Mouse (Mus musculus) intestine, embryonic 14.5 days (tissue): ENCODE results near the gene Agpat3. TPM values are rescaled to one million over a fixed set of nuclear protein-coding genes. Genes with fewer than 3 reads are reported as not detected.

ENCODE experiments used
- ATAC-seq: fragments of 200-750 bp; cut with Nextera tagmentation; replicated peaks from 2 replicates; pipeline ENCODE4 v1.8.0; 2017; ENCODE audit warnings: low read depth, moderate number of reproducible peaks, moderate TSS enrichment, moderate library complexity; ENCODE audit not compliant: low FRiP score, low TSS enrichment
- DNase-seq: peaks from one replicate; pipeline ENCODE4 v3.0.0-alpha.2; 2018; ENCODE audit warnings: low spot score
- H3K27ac ChIP-seq: fragments of 300-500 bp; sonication (generic); 2 replicates; pipeline ENCODE4 v1.5.1; 2014; ENCODE audit warnings: low read depth, mild to moderate bottlenecking, control low read depth
- H3K27me3 ChIP-seq: fragments of 300-500 bp; sonication (generic); replicated peaks from 2 replicates; pipeline ENCODE4 v1.6.1; 2014; ENCODE audit warnings: low read length, control low read depth; ENCODE audit not compliant: control insufficient read depth, insufficient read depth
- H3K36me3 ChIP-seq: fragments of 300-500 bp; sonication (generic); 2 replicates; pipeline ENCODE4 v1.6.1; 2014; ENCODE audit warnings: low read length, control low read depth; ENCODE audit not compliant: control insufficient read depth, insufficient read depth
- H3K4me1 ChIP-seq: fragments of 300-500 bp; sonication (generic); replicated peaks from 2 replicates; pipeline ENCODE4 v1.6.1; 2014; ENCODE audit warnings: low read length, control low read depth, mixed read lengths; ENCODE audit not compliant: control insufficient read depth, insufficient read depth
- H3K4me2 ChIP-seq: fragments of 300-500 bp; sonication (generic); 2 replicates; pipeline ENCODE4 v1.6.1; 2014; ENCODE audit warnings: low read length
- H3K4me3 ChIP-seq: fragments of 300-500 bp; sonication (generic); 2 replicates; pipeline ENCODE4 v1.5.1; 2014; ENCODE audit warnings: low read depth, low read length, control low read depth, mixed read lengths
- H3K9ac ChIP-seq: fragments of 300-500 bp; sonication (generic); 2 replicates; pipeline ENCODE4 v1.6.1; 2014; ENCODE audit warnings: mild to moderate bottlenecking, low read length
- H3K9me3 ChIP-seq: fragments of 300-500 bp; sonication (generic); 2 replicates; pipeline ENCODE4 v1.6.1; 2016; ENCODE audit warnings: low read length, control low read depth; ENCODE audit not compliant: control insufficient read depth
- WGBS: fragments of 180-500 bp; shearing (Covaris S2); extraction: QIAGEN DNeasy Blood & Tissue Kit; methylation state at CpG from one replicate; pipeline ENCODE4 v1.1.7; 2014; 5-methylcytosine and 5-hydroxymethylcytosine counted together
- polyA plus RNA-seq: library from polyadenylated mRNA; unstranded; fragments of >200 nt; fragmentation: Nextera tagmentation; extraction: Ambion mirVana; gene quantifications from 2 replicates; pipeline ENCODE4 v1.2.1, GENCODE M21; 2014

Agpat3 gene
- polyA plus RNA-seq, 1 experiment from 2014 or later, result 59.2 TPM

DNA sequence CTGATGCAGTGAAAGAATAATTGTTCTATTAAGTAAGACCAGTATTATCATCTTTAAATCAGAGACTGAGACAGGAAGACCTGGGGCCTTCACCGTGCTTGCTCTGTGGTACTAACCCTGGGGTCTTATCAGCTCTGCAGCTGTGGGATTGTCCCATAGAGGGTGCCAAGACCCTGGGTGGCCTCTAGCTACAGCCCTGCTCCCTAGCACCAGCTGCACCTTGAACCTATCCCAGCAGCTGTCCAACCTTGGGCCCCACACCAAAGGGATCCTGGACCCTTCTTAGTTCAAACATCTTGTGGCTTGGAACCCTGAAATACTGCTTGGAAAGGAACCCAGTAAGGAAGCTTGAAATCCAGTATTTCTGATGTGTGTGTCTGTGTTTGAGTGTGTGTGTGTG is 37.1 kb downstream of the Agpat3 start:
- WGBS, result 65% methylated on average over 1 of the region's 1 CpGs
- no peak for ATAC-seq
- no peaks in the 10 kb centered on the region for H3K4me1 ChIP-seq

GRCm38 (mm10) chr10:78311886-78312635 is 40.2 kb downstream of the Agpat3 start:
- Histone ChIP-seq H3K27me3 (no peaks in the 10 kb centered on the region), H3K9ac (no peak overlapping the region), H3K27ac (no peak overlapping the region), H3K4me2 (no peak overlapping the region), H3K9me3 (no peaks in the 10 kb centered on the region), H3K4me3 (no peak overlapping the region), H3K4me1 (no peaks in the 10 kb centered on the region), H3K36me3 (peaks cover 8% of the 10 kb centered on the region; the same call in 1 of the 2 replicates)
- DNase-seq (no peak), ATAC-seq (0 out of 2 replicates have a peak, but pooled peaks have one; percentile 48)
- 70% methylated on average over 13 of the region's 13 CpGs for WGBS

More for the DNA sequence above, 37.1 kb downstream of the Agpat3 start:
- no peak for DNase-seq
- Histone ChIP-seq H3K4me2 (no peak overlapping the region), H3K9me3 (no peaks in the 10 kb centered on the region), H3K9ac (no peak overlapping the region), H3K27me3 (no peaks in the 10 kb centered on the region), H3K36me3 (peaks cover 9% of the 10 kb centered on the region; the same call in 1 of the 2 replicates), H3K4me3 (no peak overlapping the region), H3K27ac (no peak overlapping the region)

GRCm38 (mm10) chr10:78310747-78311267 is 41.5 kb downstream of the Agpat3 start:
- DNase-seq (no peak), ATAC-seq (no peak)
- H3K27me3 ChIP-seq, result no peaks in the 10 kb centered on the region
- H3K4me2 ChIP-seq, result no peak overlapping the region
- H3K36me3 ChIP-seq, result peaks cover 7% of the 10 kb centered on the region; the same call in 1 of the 2 replicates
- H3K9ac ChIP-seq, result no peak overlapping the region
- 54% methylated on average over 5 of the region's 5 CpGs for WGBS
- 0 out of 2 replicates have a peak, but pooled peaks cover 3% of the 10 kb centered on the region for H3K4me1 ChIP-seq
- H3K27ac ChIP-seq, result no peak overlapping the region
- H3K9me3 ChIP-seq, result no peaks in the 10 kb centered on the region
- H3K4me3 ChIP-seq, result no peak overlapping the region

- ATAC-seq, result no peak
- Histone ChIP-seq H3K4me2 (no peak overlapping the region), H3K27ac (no peak overlapping the region), H3K9me3 (no peaks in the 10 kb centered on the region), H3K27me3 (no peaks in the 10 kb centered on the region), H3K9ac (no peak overlapping the region), H3K4me3 (no peak overlapping the region), H3K4me1 (0 out of 2 replicates have a peak, but pooled peaks cover 3% of the 10 kb centered on the region), H3K36me3 (peaks cover 5% of the 10 kb centered on the region; the same call in 1 of the 2 replicates)
- DNase-seq, result no peak
- 67% methylated on average over 2 of the region's 2 CpGs for WGBS
Observed at GRCm38 (mm10) chr10:78308617-78309016, 43.7 kb downstream of the Agpat3 start.

- no peak overlapping the region for H3K9ac ChIP-seq
- no peak overlapping the region for H3K4me3 ChIP-seq
- no peaks in the 10 kb centered on the region for H3K9me3 ChIP-seq
- H3K27me3 ChIP-seq, result no peaks in the 10 kb centered on the region
- WGBS, result 85% methylated on average over 3 of the region's 3 CpGs
- no peak overlapping the region for H3K27ac ChIP-seq
- H3K36me3 ChIP-seq, result no peaks in the 10 kb centered on the region
- ATAC-seq (no peak), DNase-seq (no peak)
- no peak overlapping the region for H3K4me2 ChIP-seq
- 0 out of 2 replicates have a peak, but pooled peaks cover 3% of the 10 kb centered on the region for H3K4me1 ChIP-seq
Observed at GRCm38 (mm10) chr10:78307391-78307790, 44.9 kb downstream of the Agpat3 start.

GRCm38 (mm10) chr10:78306027-78306426 is 46.3 kb downstream of the Agpat3 start:
- ATAC-seq (no peak), DNase-seq (no peak)
- Histone ChIP-seq H3K4me3 (no peak overlapping the region), H3K27ac (no peak overlapping the region), H3K27me3 (no peaks in the 10 kb centered on the region), H3K36me3 (no peaks in the 10 kb centered on the region), H3K9ac (no peak overlapping the region), H3K9me3 (no peaks in the 10 kb centered on the region), H3K4me1 (0 out of 2 replicates have a peak, but pooled peaks cover 3% of the 10 kb centered on the region), H3K4me2 (no peak overlapping the region)
- WGBS, result 53% methylated on average over 4 of the region's 4 CpGs

GRCm38 (mm10) chr10:78304996-78305395 is 47.3 kb downstream of the Agpat3 start:
- DNase-seq (no peak), ATAC-seq (0 out of 2 replicates have a peak, but pooled peaks have one; percentile 21)
- Histone ChIP-seq H3K27ac (no peak overlapping the region), H3K9ac (no peak overlapping the region), H3K36me3 (no peaks in the 10 kb centered on the region), H3K4me1 (0 out of 2 replicates have a peak, but pooled peaks cover 3% of the 10 kb centered on the region), H3K4me3 (no peak overlapping the region), H3K9me3 (no peaks in the 10 kb centered on the region), H3K4me2 (no peak overlapping the region), H3K27me3 (no peaks in the 10 kb centered on the region)
- WGBS, result 57% methylated on average over 3 of the region's 3 CpGs

GRCm38 (mm10) chr10:78303675-78304074 is 48.6 kb downstream of the Agpat3 start:
- H3K4me1 ChIP-seq, result 0 out of 2 replicates have a peak, but pooled peaks cover 3% of the 10 kb centered on the region

More at GRCm38 (mm10) chr10:78303675-78304074, 48.6 kb downstream of the Agpat3 start:
- Histone ChIP-seq H3K27me3 (no peaks in the 10 kb centered on the region), H3K27ac (no peak overlapping the region), H3K9ac (no peak overlapping the region), H3K4me2 (no peak overlapping the region), H3K36me3 (no peaks in the 10 kb centered on the region), H3K9me3 (no peaks in the 10 kb centered on the region), H3K4me3 (no peak overlapping the region)
- no peak for DNase-seq
- ATAC-seq, result no peak
- WGBS, result 77% methylated on average over 7 of the region's 7 CpGs
